Mouse (Mus musculus) ES-E14 (cell line): Measurements from ENCODE around the gene Pnmt.

Experiments
- CHD2 ChIP-seq: IDR thresholded peaks from 2 replicates; pipeline ENCODE4 v1.6.1; 2014; ENCODE audit warnings: mild to moderate bottlenecking, low read depth, low read length, inconsistent platforms
- HCFC1 ChIP-seq: IDR thresholded peaks from 2 replicates; pipeline ENCODE4 v1.6.1; 2012; ENCODE audit warnings: low read length, inconsistent platforms, borderline replicate concordance; ENCODE audit not compliant: insufficient read depth
- MAFK ChIP-seq: IDR thresholded peaks from 2 replicates; pipeline ENCODE4 v1.6.1; 2014; ENCODE audit warnings: mild to moderate bottlenecking, low read depth, low read length, inconsistent platforms; ENCODE audit not compliant: insufficient read depth
- ZC3H11A ChIP-seq: IDR thresholded peaks from 2 replicates; pipeline ENCODE4 v1.6.1; 2012; ENCODE audit warnings: low read depth, mild to moderate bottlenecking, inconsistent platforms, low read length, borderline replicate concordance
- ZNF384 ChIP-seq: IDR thresholded peaks from 2 replicates; pipeline ENCODE4 v1.6.1; 2012; ENCODE audit warnings: low read depth, low read length, inconsistent platforms

DNA sequence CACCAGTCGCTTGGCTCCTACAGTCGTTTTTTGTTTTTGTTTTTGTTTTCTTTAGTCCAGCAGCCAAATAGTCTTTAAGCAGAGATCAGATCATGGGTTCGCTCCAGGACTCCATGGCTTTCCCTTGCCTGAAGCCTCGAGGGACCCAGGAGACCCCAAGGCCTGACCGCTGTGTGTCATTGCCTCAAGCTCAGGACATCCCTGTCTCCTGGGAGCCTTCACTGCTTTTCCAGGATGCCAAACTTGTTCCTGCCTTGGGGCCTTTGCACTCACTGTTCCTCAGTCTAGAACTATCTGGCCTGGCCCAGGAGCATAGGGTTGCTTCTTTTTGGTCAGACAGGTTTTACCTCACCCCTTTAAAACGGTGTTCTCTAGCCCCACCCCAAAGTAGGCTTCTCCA lies 20.4 kb downstream of the Pnmt start:
- no peak for TF ChIP-seq CHD2
- no peak for TF ChIP-seq MAFK
- no peak for TF ChIP-seq ZNF384
- no peak for TF ChIP-seq HCFC1
- no peak for TF ChIP-seq ZC3H11A
